Mouse (Mus musculus): Measurements from ENCODE around the gene Crocc. TPM values are rescaled to one million over a fixed set of nuclear protein-coding genes. Genes with fewer than 3 reads are reported as not detected.

Crocc gene
- 4.7 and 7.3 TPM in 2 replicates for polyA plus RNA-seq (2012; rRNA removed)

GRCm38 (mm10) chr4:141060426-141061301 lies at the start of gene Crocc:
Crocc (minus strand) TSS chr4:141060550.
- no peaks in the 10 kb centered on the region for H3K4me1 ChIP-seq (ENCODE audit: control insufficient read depth, insufficient read depth, insufficient read length, low read length)
- H3K27ac ChIP-seq (ENCODE audit: insufficient read depth, low read depth, low read length): peak within 1 kb of the TSS; percentile 72
- TF ChIP-seq POLR2A (IDR thresholded peaks at IDR 0.05; ENCODE audit: low read depth, low read length) (peak; percentile 59), CTCF (IDR thresholded peaks at IDR 0.05; ENCODE audit: extremely low read depth, insufficient read length, insufficient replicate concordance, low read depth, low read length) (peak; percentile 87)
- peak within 1 kb of the TSS; percentile 67 for H3K4me3 ChIP-seq (ENCODE audit: low read depth, low read length)
- H3K36me3 ChIP-seq (ENCODE audit: control insufficient read depth, insufficient read depth, low read length): peaks cover 1% of the 10 kb centered on the region; the same call in 1 of the 2 replicates
- H3K27me3 ChIP-seq (ENCODE audit: control insufficient read depth, insufficient read depth, low read length): no peaks in the 10 kb centered on the region
- under 1% methylated on average over 77 of the region's 77 CpGs for WGBS

GRCm38 (mm10) chr4:141108196-141108732 lies 47.9 kb upstream of the Crocc start:
- no peaks in the 10 kb centered on the region for H3K27me3 ChIP-seq (ENCODE audit: control insufficient read depth, insufficient read depth, low read length)
- H3K4me3 ChIP-seq (ENCODE audit: low read depth, low read length): no peak overlapping the region
- 41% methylated on average over 10 of the region's 10 CpGs for WGBS
- peaks cover 8% of the 10 kb centered on the region for H3K36me3 ChIP-seq (ENCODE audit: control insufficient read depth, insufficient read depth, low read length)
- no peaks in the 10 kb centered on the region for H3K4me1 ChIP-seq (ENCODE audit: control insufficient read depth, insufficient read depth, insufficient read length, low read length)
- H3K27ac ChIP-seq (ENCODE audit: insufficient read depth, low read depth, low read length): no peak overlapping the region
- TF ChIP-seq POLR2A (IDR thresholded peaks at IDR 0.05; ENCODE audit: low read depth, low read length): no peak
- no peak for TF ChIP-seq CTCF (IDR thresholded peaks at IDR 0.05; ENCODE audit: extremely low read depth, insufficient read length, insufficient replicate concordance, low read depth, low read length)

DNA sequence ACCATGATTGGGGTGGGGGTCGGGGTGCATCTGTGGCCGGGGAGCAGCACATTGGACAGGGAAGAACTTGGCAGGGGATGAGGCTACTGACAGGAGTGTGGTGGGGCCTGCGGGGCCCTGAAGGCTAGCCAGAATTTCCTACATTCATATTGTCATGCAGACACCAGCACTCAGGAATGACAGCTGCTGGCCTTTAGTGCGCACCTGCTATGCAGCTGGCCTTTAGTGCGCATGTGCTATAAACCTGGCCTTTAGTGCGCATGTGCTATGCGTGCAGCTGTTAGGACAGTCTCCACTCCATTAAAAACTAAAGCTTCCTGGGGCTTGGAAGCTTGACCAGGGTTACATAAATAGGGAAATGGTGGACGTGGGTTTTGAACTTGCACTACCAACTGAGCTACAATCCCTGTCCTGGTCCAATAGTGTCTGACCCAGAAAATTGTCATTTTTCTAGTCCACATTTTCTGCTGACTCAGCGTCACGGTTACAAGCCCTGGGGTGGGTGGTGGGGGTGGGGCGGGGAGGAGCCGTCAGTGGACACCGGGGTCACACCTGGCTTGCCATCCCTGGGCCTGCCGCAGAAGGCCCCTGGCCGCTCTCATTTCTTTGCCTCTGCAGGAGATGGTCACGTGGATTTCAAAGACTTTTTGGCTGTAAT lies 46.3 kb upstream of the Crocc start:
- no peak overlapping the region for H3K4me3 ChIP-seq (ENCODE audit: low read depth, low read length)
- H3K27ac ChIP-seq (ENCODE audit: insufficient read depth, low read depth, low read length): no peak overlapping the region
- TF ChIP-seq CTCF (IDR thresholded peaks at IDR 0.05; ENCODE audit: extremely low read depth, insufficient read length, insufficient replicate concordance, low read depth, low read length): no peak
- no peak for TF ChIP-seq POLR2A (IDR thresholded peaks at IDR 0.05; ENCODE audit: low read depth, low read length)
- no peaks in the 10 kb centered on the region for H3K4me1 ChIP-seq (ENCODE audit: control insufficient read depth, insufficient read depth, insufficient read length, low read length)
- no peaks in the 10 kb centered on the region for H3K36me3 ChIP-seq (ENCODE audit: control insufficient read depth, insufficient read depth, low read length)
- WGBS: 61% methylated on average over 16 of the region's 16 CpGs
- no peaks in the 10 kb centered on the region for H3K27me3 ChIP-seq (ENCODE audit: control insufficient read depth, insufficient read depth, low read length)

DNA sequence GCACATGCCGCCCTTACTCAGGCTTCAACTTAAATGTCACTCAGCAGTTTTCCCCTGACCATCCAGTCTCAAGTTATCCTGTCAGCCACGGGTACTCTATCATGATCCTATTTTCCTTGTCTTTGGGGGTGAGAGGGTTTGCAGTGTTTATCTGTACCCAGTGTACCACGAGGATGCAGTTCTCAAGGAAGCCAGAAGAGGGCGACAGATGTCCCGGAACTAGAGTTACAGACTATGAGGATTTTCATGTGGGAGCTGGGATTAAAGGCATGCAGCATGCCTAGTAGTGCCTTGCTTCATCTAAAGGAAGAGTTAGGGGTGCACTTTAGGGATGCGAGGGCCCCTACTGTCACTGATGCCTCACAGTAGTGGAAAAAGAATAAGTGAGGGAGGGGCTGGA lies 41.5 kb upstream of the Crocc start:
- no peaks in the 10 kb centered on the region for H3K27me3 ChIP-seq (ENCODE audit: control insufficient read depth, insufficient read depth, low read length)
- H3K4me3 ChIP-seq (ENCODE audit: low read depth, low read length): no peak overlapping the region
- H3K27ac ChIP-seq (ENCODE audit: insufficient read depth, low read depth, low read length): no peak overlapping the region
- no peaks in the 10 kb centered on the region for H3K4me1 ChIP-seq (ENCODE audit: control insufficient read depth, insufficient read depth, insufficient read length, low read length)
- 66% methylated on average over 6 of the region's 6 CpGs for whole genome bisulfite sequencing
- TF ChIP-seq CTCF (IDR thresholded peaks at IDR 0.05; ENCODE audit: extremely low read depth, insufficient read length, insufficient replicate concordance, low read depth, low read length) (peak; percentile 49; the same call in 1 of the 2 replicates), POLR2A (IDR thresholded peaks at IDR 0.05; ENCODE audit: low read depth, low read length) (no peak)
- no peaks in the 10 kb centered on the region for H3K36me3 ChIP-seq (ENCODE audit: control insufficient read depth, insufficient read depth, low read length)

GRCm38 (mm10) chr4:141101291-141101690 lies 40.9 kb upstream of the Crocc start:
- Histone ChIP-seq H3K27ac (ENCODE audit: insufficient read depth, low read depth, low read length) (no peak overlapping the region), H3K36me3 (ENCODE audit: control insufficient read depth, insufficient read depth, low read length) (no peaks in the 10 kb centered on the region), H3K27me3 (ENCODE audit: control insufficient read depth, insufficient read depth, low read length) (no peaks in the 10 kb centered on the region), H3K4me3 (ENCODE audit: low read depth, low read length) (no peak overlapping the region), H3K4me1 (ENCODE audit: control insufficient read depth, insufficient read depth, insufficient read length, low read length) (no peaks in the 10 kb centered on the region)
- 89% methylated on average over 9 of the region's 9 CpGs for WGBS
- no peak for TF ChIP-seq CTCF (IDR thresholded peaks at IDR 0.05; ENCODE audit: extremely low read depth, insufficient read length, insufficient replicate concordance, low read depth, low read length)
- TF ChIP-seq POLR2A (IDR thresholded peaks at IDR 0.05; ENCODE audit: low read depth, low read length): no peak

- Histone ChIP-seq H3K27ac (ENCODE audit: insufficient read depth, low read depth, low read length) (no peak overlapping the region), H3K27me3 (ENCODE audit: control insufficient read depth, insufficient read depth, low read length) (no peaks in the 10 kb centered on the region), H3K4me1 (ENCODE audit: control insufficient read depth, insufficient read depth, insufficient read length, low read length) (no peaks in the 10 kb centered on the region), H3K36me3 (ENCODE audit: control insufficient read depth, insufficient read depth, low read length) (no peaks in the 10 kb centered on the region), H3K4me3 (ENCODE audit: low read depth, low read length) (no peak overlapping the region)
- TF ChIP-seq CTCF (IDR thresholded peaks at IDR 0.05; ENCODE audit: extremely low read depth, insufficient read length, insufficient replicate concordance, low read depth, low read length) (no peak), POLR2A (IDR thresholded peaks at IDR 0.05; ENCODE audit: low read depth, low read length) (no peak)
- WGBS: 70% methylated on average over 5 of the region's 5 CpGs
These were observed 39.6 kb upstream of the Crocc start for GRCm38 (mm10) chr4:141099956-141100355.

DNA sequence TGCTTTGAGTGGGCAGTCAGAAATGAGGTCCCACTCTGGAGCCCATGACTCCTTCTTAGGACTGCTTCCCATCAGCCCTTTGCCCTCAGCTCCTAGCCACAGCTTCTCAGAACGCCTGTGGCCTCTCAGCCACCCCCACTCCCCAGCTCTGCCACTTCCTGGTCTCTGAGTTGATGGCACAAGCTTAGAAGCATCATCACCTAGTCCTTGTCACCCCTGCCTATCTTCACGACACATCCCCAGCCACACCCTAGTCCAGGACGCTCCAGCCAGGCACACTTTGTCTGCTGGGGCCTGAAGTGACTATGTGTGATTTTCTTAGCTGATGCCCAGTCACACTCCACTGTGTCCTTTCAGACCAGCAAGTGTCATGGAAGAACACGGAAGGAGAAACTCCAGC lies 38.6 kb upstream of the Crocc start:
- H3K27ac ChIP-seq (ENCODE audit: insufficient read depth, low read depth, low read length): no peak overlapping the region
- H3K27me3 ChIP-seq (ENCODE audit: control insufficient read depth, insufficient read depth, low read length): no peaks in the 10 kb centered on the region
- no peaks in the 10 kb centered on the region for H3K36me3 ChIP-seq (ENCODE audit: control insufficient read depth, insufficient read depth, low read length)
- 54% methylated on average over 4 of the region's 4 CpGs for WGBS
- H3K4me3 ChIP-seq (ENCODE audit: low read depth, low read length): no peak overlapping the region
- H3K4me1 ChIP-seq (ENCODE audit: control insufficient read depth, insufficient read depth, insufficient read length, low read length): no peaks in the 10 kb centered on the region
- no peak for TF ChIP-seq POLR2A (IDR thresholded peaks at IDR 0.05; ENCODE audit: low read depth, low read length)
- TF ChIP-seq CTCF (IDR thresholded peaks at IDR 0.05; ENCODE audit: extremely low read depth, insufficient read length, insufficient replicate concordance, low read depth, low read length): no peak
